Mouse (Mus musculus) left cerebral cortex, adult 11 months (tissue): ENCODE measurements around the gene Tigd4.
"Not testable (repeated sequence)": the region's sequence is repeated elsewhere in the genome, so short reads cannot be mapped to it uniquely, and the experiment has no call there.

Experiments
- DNase-seq: peaks from one replicate; pipeline ENCODE4 v3.0.0; 2022; ENCODE audit warnings: low spot score

The Tigd4 gene

DNA sequence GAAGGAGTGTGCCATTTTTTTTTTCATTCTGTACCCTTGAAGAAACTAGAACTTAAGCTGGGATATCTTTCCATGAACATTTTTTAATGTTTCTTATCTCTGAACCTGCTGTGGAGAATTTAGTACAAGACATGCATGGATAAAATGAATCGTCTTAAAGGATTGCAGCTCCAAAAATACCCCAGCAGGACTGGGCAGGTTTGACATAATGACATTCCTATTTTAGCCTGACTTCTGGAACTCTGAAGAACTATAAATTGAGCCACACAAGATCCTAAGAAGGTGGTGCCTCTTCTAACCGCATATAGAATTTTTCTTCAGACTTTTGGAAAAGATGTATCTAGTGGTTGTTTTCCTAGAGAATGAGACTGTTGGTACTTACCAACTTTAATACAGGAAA is at the start of gene Tigd4:
TSS of gene Tigd4 (plus strand) at position 301 of the 400 bp plus-strand sequence.
- DNase-seq: no peak

DNA sequence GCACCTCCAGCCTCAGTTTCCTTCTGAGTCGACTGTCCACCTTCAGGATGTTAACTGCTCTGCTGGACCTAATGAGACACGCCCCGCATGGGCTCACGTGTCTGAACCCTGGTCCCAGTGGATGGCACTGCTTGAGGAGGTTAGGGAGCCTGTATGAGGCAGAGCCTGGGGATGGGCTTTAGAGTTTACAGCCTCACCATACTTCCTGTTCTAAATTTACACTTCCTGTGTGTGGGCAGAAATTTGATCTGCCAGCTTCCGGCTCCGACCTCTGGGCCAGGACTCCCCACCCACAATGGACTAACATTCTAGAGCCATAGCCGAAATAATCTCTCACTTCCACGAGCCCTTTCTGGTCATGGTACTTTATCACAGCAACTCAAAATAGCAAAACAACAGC is 46.2 kb upstream of the Tigd4 start:
- DNase-seq: no peak

DNA sequence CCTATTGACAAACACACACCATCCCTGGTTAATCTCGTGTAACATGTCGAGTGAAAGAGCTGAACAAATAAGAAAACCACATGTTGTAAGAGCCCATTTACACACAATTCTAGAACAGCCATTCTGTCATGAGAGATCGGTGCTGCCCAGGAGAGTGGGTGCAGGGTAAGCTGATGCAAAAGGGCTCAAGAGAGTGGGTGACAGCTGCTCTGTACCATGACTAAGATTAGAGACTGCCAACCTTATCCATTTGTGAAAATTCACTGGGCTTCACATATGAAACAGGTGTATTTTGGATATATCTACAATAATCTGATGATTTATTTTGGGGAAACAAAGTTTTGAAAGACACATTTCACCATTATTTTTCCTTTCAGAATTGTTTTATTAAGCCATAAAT is 37.6 kb upstream of the Tigd4 start:
- no peak for DNase-seq

DNA sequence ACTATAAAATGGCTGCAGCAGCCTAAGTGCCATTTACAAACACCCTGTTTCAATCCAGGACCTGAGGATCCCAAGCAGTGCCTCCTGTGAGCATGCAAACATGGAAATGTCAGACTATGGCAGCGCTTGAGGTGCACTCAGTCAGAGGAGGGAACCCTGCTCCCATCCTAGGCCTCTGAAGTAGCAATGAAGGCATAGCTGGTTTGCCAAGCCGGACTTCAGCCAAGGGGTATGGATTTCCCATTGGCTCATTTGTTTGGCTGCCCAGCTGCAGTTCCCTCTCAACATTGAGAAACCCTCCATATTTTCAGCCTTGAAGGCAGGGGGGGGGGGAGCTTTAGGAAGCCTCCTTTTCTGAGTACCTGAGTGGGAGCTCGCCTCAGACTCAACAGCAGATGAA is 35.1 kb upstream of the Tigd4 start:
- DNase-seq: no peak

DNA sequence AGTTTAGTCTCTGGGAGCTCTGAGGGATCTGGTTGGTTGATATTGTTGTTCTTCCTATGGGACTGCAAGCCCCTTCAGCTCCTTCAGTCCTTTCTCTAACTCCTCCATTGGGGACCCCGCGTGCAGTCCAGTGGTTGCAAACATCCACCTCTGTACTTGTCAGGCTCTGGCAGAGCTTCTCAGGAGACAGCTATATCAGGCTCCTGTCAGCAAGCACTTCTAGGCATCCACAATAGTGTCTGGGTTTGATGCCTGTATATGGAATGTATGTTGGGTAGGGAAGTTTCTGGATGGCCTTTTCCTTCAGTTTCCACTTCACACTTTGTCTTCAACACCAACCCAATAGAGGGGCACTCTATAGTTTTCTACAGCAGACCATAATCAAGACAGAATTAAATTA is 30.5 kb upstream of the Tigd4 start:
- not testable (repeated sequence) for DNase-seq

DNA sequence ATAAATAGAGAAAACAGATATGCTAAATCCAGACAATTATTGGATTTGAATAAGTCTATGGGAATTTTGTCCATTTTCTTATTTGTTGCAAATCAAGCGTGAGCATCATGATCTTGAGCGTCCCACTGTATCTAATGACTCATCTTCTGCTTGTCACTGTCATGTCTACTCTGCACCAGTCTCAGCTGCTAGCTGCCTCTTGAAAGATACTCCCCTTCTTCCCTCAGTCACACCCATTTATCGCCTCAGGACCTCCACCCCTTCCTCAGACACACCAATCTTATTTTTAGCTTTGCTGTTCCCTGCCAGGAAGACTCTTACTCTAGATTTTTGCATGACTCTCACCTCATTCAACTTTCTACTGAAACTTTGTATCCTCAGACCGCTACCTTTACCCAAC is 30.0 kb upstream of the Tigd4 start:
- DNase-seq: no peak

DNA sequence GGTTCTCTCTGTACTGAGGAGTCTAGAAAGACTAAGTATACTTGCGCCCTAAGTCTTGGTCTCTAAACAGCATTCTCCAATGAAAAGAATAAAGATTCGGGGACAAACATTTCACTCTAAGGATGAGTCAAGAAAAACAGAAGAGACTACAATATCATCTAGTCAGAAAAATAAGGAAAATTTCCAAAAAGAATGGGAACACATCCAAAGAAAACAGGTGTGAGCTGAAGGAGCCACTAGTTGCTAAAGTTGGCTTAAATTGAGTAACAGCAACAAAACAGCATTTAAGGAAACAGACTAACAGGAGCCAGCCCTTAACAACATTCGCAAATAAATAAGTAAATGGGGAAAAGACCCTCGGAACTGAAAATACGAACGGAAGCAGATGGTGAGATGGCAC is 24.8 kb upstream of the Tigd4 start:
- DNase-seq: no peak

DNA sequence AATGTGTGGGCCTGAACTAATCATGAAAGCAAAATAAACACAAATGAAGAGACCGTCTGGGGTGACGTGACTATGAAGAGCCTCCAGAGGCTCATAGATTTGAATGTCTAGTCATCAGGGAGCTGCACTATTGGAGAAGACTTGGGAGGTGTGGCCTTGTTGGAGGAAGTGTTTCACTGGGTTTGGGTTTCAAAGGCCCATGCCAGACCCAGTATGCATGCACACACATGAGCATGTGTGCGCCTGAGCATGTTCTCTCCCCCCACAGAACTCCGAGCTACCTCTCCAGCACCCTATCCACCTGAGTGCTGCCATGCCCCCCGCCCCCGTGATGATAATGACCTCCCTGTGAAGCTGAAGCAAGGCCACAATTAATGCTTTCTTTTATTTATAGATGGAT is 23.8 kb upstream of the Tigd4 start:
- no peak for DNase-seq

DNA sequence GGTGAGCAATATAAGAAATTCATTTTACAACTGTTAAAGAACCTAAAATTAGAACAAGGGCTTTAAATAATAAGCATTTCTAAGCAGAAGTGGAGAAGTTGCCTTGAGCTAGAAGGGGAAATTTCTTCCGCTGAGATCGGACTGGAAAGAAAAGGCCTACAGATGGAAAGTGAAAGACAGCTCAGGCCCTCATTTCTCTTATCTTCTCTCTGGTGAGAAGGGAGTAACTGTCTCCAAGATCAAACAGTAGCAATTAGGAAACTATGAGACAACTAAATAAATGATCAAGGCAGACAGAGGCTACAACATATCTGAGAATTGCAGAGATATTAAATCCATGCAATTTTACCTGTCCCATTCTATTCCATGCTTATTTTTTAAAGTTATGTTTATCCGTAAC is 22.9 kb upstream of the Tigd4 start:
- DNase-seq: no peak

DNA sequence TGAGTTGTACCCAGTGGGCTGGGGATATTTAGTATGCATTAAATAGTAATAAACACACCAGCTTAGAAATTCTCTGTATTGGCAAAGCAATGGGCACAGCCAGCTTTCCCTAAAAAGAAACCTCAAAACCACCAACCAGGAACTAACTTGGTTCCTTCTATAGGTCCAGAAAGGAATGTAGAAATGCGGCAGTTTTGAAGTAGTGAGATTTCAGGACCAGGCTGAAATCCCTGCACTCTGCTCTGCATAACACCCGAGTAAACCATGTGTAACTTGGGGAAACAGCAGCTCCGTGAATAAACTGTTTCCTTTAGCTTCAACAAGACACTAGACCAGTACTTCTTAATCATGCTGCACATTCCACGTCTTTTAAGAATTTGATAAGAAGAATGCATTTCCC is 12.7 kb upstream of the Tigd4 start:
- DNase-seq: no peak

DNA sequence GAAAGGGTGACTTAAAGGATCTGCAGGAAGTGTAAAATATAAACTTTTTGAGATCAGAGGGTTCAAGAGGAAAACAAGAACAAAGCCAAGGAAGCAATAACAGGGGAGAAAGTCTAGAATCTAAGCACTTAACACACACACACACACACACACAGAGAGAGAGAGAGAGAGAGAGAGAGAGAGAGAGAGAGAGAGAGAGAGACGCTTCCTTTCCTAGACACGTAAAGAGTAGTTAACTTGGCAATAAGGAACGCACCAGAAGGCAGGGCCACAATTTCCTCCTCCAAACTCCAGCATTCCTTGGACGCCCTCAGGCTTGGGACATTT is 11.7 kb upstream of the Tigd4 start:
- no peak for DNase-seq

DNA sequence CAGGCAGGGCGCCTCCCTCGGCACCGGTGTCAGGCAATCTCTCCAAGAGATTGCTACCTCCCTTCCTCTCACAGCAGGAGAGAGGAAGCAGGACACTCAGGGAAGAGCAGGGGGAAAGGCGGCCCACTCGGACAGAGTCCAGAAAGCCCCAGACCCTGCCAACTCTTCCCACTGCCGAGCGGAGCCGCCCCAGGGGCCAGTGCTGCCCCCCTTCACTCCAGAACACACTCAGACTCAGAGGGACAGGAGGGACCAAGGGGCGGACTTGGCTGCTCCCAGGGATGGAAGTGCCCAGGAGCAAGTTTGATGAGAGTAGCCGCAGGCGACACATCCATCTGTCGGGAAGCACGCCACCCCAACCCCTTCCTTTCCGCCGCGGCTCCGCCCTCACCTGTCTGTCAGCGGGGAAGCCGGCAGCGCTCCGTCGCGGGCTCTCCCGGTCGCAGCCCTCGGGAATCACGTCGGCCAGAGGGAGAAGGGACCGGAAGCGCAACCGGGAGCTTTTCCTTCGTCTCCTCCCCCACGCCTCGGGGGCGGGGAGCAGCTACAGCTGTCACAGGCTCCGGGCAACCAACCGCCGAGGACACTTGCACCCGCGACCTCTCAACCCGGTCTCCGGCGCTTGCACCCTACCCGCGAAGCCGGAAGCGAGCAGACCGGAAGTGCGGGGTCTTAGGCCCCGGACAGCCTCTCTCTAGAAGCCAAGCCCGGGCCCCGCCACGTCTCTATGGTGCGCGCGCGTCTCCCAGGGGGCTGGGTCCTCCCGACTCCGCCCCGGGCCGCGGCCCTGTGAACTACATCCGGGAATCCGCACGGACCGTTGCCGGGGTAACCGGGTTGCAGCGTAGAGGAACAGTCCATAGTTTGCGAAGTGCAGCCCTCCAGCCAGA is 11.1 kb upstream of the Tigd4 start, which contains the start of gene Arfip1:
TSS of gene Arfip1 (minus strand) at position 603 of the 890 bp plus-strand sequence.
- peak; percentile 91 for DNase-seq

DNA sequence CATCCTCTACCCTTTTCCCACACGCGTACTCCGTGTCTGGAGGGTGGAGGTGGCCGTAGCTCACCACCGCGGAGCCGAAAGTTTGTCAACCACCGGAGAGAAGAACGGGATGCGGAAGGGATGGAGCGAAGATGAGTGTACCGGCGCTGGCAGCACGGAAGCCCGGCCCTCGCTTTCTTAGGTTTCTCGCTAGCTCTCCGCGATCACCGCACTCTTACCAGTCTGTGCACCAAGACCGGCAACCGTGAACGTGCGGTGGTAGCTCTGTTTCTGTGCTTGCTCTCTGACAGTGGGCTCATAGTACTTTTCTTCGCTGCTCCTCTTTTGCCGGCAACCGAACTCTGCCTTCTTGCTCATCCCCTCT is 10.5 kb upstream of the Tigd4 start:
- DNase-seq: no peak

DNA sequence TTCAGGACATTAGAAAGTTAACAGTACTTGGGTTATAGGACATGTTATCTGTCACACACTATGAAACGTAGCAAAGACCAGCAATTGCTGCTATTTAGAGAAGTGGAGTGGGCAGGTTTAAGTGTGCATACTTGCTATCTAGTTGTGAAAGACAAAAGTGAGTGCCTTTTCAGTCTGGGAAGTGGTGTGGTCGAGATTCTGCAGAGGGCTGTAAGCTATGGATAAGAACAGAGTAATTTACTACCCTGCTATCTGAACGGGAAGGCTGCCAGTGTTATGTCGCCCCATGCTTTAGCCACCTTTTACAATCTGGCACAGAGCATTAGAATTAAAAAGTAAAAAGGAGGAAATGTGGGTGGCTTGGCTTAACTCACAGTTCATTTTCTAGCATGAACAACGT is 6.6 kb upstream of the Tigd4 start:
- no peak for DNase-seq

DNA sequence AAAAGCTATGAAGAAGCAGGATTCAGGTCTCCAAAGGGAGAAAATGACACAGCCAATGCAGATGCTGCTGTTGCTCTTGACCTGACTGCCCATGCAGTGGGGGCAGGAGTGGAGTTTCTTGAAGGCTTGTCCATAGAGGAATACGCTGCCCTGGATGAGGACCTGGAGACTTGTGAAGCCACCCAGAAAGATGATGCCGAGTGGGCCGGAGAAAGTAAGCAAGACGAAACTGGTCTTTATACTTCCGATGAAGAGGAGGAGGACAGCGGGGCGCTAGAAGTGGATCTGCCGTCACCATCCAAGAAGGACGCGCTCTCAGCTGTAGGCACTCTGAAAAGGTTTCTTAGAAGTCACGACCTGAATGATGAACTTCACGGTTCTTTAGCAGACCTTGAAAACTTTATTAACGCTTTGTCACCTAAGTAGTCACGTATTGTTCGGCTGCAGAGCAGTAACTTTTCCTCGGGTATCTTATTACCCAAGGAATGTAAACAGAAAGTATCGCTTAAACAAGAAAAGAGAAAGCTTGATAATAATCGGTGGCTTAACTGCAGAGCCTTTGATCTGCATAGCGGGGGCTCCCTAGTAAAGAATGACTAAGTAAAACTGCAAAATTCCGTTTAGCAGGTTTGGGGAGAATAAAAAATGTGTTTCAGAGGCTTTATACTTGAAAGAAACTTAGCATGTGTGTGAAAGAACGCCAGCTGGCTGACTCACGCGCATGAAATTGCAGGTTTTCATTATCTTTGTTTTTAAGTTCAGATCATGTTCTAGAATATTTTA is 1.7 kb downstream of the Tigd4 start:
- DNase-seq: no peak

DNA sequence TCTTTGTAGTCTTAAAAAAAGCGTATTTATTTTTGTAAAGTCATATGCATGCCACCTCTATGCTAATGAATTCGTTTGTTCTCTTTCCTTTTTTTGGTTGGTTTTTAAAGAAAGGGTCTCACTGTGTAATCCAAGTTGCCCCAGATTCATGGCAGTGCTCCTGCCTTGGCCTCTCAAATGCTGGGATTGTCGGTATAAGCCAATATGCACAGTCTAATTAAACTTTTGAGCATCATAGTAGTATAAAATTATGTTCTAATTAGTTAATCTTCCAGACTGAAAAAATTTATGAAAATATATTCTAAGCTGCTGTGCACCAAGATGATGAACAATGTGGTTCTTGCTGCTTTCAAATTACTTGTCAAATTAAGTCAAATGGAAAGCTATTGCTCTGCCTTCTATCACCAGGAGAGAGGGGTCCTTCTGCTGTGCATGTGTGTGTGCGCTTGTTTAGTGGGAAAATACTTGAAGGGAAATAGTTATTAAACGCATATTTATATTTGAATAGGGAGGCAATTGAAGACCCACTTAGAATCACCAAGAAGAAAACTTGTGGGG is 2.4 kb downstream of the Tigd4 start:
- DNase-seq: no peak

DNA sequence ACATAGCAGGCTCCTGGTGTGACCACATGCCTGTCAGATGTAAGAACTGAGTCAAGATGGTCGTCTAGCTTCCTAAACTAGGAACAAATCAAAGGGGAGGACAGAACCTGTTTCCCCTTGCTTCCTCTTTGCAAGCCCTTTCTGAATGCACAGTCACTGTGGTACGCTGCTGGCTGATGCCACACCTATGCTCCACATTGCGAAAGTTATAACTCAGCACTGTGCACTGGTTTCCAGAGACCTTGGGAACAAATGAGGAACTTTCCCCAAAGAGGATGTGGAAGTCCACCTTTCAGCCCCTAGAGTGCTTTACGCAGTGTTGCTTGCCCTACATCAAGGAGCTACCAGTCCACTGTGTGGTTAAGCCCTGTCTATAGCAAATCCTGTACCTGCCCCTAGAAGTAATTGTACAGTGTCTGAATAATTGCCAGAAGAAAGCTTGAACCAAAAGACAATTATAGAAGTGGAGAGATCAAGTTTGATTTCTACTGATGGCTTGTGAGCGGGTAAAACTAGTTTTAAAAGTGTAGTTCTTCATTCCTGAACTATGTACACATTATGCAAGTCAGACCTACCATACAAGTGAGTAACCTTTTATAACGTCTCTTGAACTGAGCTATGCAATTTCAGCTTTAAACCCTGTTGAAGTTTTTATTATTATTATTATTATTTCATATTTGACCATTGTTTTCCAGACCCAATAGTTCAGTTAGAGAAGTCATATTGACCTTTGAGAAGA is 4.8 kb downstream of the Tigd4 start:
- DNase-seq: no peak

DNA sequence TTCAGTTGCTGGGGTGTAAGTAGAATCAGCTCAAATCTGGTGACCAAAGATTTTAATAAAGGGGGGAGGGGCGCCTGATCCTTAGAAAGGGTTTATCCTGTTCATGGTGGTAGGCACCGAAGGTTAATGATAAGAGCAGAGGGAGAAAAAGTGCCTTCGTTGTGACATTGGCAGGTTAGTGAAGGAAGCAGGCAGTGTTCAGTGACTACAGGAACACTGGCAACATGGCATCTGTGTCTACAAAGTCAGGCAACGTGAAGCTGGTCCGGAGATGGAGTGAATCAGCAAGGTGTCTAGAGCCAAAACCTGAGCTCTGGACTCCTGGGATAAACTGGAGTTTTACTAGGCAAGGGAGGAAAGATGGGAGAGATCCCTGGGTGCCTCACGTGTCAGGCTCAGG is 5.4 kb downstream of the Tigd4 start:
- no peak for DNase-seq

DNA sequence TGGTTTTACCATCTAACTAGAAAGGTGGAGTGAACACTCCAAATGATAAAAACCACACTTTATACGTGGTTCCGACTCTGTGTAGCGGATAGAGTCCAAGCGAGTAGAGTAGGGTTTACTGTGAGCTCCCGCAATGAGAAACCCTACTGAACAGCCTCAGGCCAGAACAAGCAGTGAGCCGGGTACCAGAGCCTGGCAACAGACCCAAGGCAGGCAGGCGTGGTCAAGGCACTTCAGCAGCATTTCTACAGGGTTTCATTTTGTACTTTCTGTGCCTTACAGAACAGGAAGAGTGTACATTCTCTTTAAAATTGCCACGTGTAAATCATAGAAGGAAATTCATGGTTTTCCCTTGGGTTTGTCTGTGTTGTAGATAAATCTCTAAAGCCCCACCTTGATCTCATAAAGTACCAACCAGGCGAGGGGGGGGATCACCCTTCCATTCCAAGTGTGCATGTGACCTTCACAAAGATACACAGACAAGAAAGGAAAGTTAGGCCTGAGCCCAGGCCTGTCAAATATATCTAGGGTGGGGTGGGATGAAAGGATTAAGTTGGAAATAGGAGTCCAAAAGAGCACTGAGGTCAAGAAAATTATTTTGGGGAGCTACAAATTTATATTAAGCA is 8.6 kb downstream of the Tigd4 start:
- DNase-seq: no peak

DNA sequence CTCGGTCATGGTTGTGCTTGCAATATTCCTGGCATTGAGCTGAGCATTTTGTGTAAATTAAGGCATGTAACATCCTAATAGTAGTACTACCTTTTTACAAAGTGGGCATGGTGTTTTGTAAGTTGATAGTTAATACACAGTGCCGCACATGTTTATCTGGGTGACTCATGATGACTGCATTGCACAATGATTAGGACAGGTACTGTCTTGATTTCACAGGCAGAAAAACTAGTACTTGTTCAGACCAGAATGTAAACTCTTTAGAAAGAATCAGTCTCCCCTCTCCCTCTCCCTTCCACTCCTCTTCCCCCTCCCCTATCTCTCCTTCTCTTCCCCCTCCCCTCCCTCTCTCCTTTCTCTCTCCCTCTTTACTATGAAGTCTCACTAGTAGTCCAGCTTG is 9.4 kb downstream of the Tigd4 start:
- DNase-seq: no peak

DNA sequence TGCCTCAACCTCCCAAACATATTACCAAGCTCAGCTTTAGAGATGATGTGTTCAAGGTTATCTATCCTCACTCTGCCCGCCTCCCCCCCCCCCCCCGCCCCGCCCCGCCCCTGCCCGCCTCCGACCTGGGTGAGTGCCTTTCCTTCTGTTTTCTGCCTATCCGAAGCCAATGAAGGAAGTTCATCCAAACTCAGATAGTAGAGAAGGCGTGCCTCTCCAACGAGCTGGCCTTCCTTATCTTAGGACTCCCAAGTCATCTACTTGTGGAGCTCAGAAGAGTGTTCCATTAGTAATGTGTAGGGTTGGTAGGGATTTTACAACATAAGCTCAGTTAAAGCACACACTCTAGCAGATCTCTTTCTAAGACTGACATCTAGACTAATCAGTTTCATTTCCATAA is 9.8 kb downstream of the Tigd4 start:
- no peak for DNase-seq

DNA sequence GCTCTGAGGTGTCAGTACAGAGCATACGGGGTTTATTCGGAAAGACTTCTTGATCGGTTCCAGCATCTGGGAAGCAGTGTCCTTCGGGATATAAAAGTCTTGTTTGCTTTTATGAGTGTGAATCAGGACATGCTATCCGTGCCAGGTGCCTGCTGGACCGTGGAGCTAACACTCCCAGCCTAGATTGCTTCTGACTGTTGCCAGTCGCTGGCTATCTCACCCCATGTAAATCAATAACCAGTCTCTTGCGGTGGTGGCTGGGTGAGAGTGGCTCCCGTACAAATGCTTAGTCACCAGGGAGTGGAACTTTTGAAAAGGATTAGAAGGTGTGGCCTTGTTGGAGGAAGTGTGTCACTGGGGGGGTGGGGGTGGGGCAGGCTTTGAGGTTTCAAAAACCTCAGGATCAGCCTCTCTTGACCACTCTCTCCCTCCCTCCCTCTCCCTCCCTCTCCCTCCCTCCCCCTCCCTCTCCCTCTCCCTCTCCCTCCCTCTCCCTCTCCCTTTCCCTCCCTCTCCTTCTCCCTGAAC is 16.9 kb downstream of the Tigd4 start:
- no peak for DNase-seq
